28 mouse cellular contexts compared by ENCODE assay signal in the genomic region with DNA sequence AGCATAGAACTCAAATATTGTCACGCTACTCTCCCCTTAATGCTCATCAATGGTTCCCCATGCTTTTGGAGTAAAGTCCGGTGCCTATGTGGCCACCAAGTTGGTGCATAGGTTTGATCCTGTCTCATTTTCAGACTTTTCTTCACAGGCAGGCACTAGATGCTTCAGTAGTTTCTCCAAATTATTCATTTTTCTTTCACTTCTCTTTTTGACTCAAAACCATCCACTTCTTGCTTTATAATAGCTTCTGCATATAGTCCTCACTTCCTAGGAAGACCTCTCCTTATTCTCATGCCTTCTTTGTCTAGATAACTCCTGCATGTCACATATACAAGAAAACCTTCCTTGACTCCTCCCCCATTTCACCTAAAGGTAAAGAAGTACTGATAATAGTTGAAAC. TPM values are rescaled to one million over a fixed set of nuclear protein-coding genes. Genes with fewer than 3 reads are reported as not detected.
DNase-seq lines count a peak whose midpoint lies in the region; ATAC-seq and TF ChIP-seq lines count a peak whose summit lies in the region.
"Had no signal": no experiment of that assay in that cellular context is flagged by ENCODE, and none has a peak within 500 bp of the region (broad histone marks: within the 10 kb centered on the region; RNA-seq: fewer than 3 reads in every experiment).

No protein-coding gene starts in this region.

- H3K4me1 ChIP-seq in CH12.LX (ENCODE audit: control insufficient read depth in 1 of 2, insufficient read depth in 2 of 2) = peaks cover 5 to 15% of the 10 kb centered on the region in 2 experiments
- no peaks in the 10 kb centered on the region for H3K4me1 ChIP-seq in midbrain, postnatal 0 days (ENCODE audit: insufficient read depth, low read length)
- no peaks in the 10 kb centered on the region for H3K4me1 ChIP-seq in kidney, embryonic 14.5 days (ENCODE audit: control insufficient read depth, insufficient read depth, low read length)

- H3K27ac ChIP-seq in CH12.LX (ENCODE audit: insufficient read depth, low read depth) = no peak overlapping the region
- no peak overlapping the region for H3K27ac ChIP-seq in midbrain, postnatal 0 days (ENCODE audit: low read depth, low read length)
- no peak overlapping the region for H3K27ac ChIP-seq in kidney, embryonic 14.5 days (ENCODE audit: low read depth, low read length)

- in situ Hi-C loops in CH12.LX (cut with MboI; ENCODE audit: low pct_ligation_motif_present, low pct_unique_long_range_greater_than_20kb, low sequenced_read_pairs) = no loop called here

- no peaks in the 10 kb centered on the region for H3K36me3 ChIP-seq in CH12.LX (replicated peaks in 1 of 2; ENCODE audit: control insufficient read depth in 1 of 2, insufficient read depth in 1 of 2, low read length in 1 of 2)
- H3K36me3 ChIP-seq in midbrain, postnatal 0 days (ENCODE audit: insufficient read depth, low read length) = no peaks in the 10 kb centered on the region
- H3K36me3 ChIP-seq in kidney, embryonic 14.5 days (ENCODE audit: control insufficient read depth, insufficient read depth, low read length) = no peaks in the 10 kb centered on the region
- H3K36me3 ChIP-seq: G1E had no signal

- TF ChIP-seq RAD21 in CH12.LX (IDR thresholded peaks at IDR 0.05; ENCODE audit: low read depth, low read length) = no peak

- 90% methylated on average over 2 of the region's 2 CpGs for WGBS in midbrain, postnatal 0 days
- WGBS in kidney, embryonic 14.5 days = 91% methylated on average over 2 of the region's 2 CpGs

- no peaks in the 10 kb centered on the region for H3K79me2 ChIP-seq in CH12.LX (replicated peaks; ENCODE audit: control insufficient read depth, extremely low read depth, insufficient read depth, poor library complexity, severe bottlenecking)

- no peak overlapping the region for H3K4me2 ChIP-seq in CH12.LX (ENCODE audit: insufficient read depth, low read depth, poor library complexity, severe bottlenecking)
- no peak overlapping the region for H3K4me2 ChIP-seq in midbrain, postnatal 0 days (ENCODE audit: low read depth, low read length, poor library complexity, severe bottlenecking)
- H3K4me2 ChIP-seq in kidney, embryonic 14.5 days (replicated peaks; ENCODE audit: low read depth, low read length) = no peak overlapping the region

- H3K4me3 ChIP-seq in CH12.LX (replicated peaks in 1 of 3; ENCODE audit: low read depth in 2 of 3, low read length in 2 of 3, poor library complexity in 1 of 3) = no peak overlapping the region
- no peak overlapping the region for H3K4me3 ChIP-seq in midbrain, postnatal 0 days (ENCODE audit: low read depth, low read length)
- H3K4me3 ChIP-seq in kidney, embryonic 14.5 days (ENCODE audit: low read length) = no peak overlapping the region

- TF ChIP-seq POLR2A in CH12.LX (IDR thresholded peaks at IDR 0.05; ENCODE audit: low read depth, low read length) = no peak

- H3K9ac ChIP-seq in CH12.LX (ENCODE audit: insufficient read depth, low read depth) = no peak overlapping the region
- no peak overlapping the region for H3K9ac ChIP-seq in midbrain, postnatal 0 days (replicated peaks; ENCODE audit: low read length, poor library complexity, severe bottlenecking)
- H3K9ac ChIP-seq in kidney, embryonic 14.5 days (ENCODE audit: low read depth, low read length) = no peak overlapping the region

- no peaks in the 10 kb centered on the region for H3K9me3 ChIP-seq in CH12.LX (replicated peaks; ENCODE audit: low read length)
- H3K9me3 ChIP-seq in midbrain, postnatal 0 days (ENCODE audit: low read length) = no peaks in the 10 kb centered on the region
- H3K9me3 ChIP-seq in kidney, embryonic 14.5 days (ENCODE audit: control insufficient read depth, low read length) = no peaks in the 10 kb centered on the region
- H3K9me3 ChIP-seq: G1E had no signal

- dilution Hi-C loops in CH12.LX (cut with MboI; ENCODE audit: extremely low pct_ligation_motif_present, extremely low pct_unique_long_range_greater_than_20kb, low sequenced_read_pairs) = no loop called here

- DNase-seq in A20 (ENCODE audit: low read depth, low spot score) (peak; percentile 44), CH12.LX (ENCODE audit: extremely low read depth) (peak; percentile 38), liver (no peak)
- DNase-seq in midbrain, postnatal 0 days (ENCODE audit: low spot score) = no peak
- DNase-seq in gastrocnemius, adult 8-10 months (ENCODE audit: low spot score in 2 of 2) = no peak
- DNase-seq: adrenal gland, adult 2 months; adrenal gland, adult 8-10 months; adrenal gland, postnatal 10 days; adrenal gland, postnatal 14 days; adrenal gland, postnatal 25 days; adrenal gland, postnatal 36 days; B cell, adult 2 months; cerebellum, adult 11 months; cerebellum, adult 11-12 months; cerebellum, adult 18-20 months; cerebellum, adult 2 months had no signal

- peak; percentile 98 for TF ChIP-seq EP300 in CH12.LX (IDR thresholded peaks at IDR 0.05; ENCODE audit: low read length)

- TF ChIP-seq CTCF in CH12.LX (conservative IDR thresholded peaks at IDR 0.05 in 1 of 2, IDR thresholded peaks at IDR 0.05 in 1 of 2; ENCODE audit: low read depth in 2 of 2, low read length in 2 of 2) = no peak
- no peak for TF ChIP-seq CTCF in midbrain, postnatal 0 days (IDR thresholded peaks at IDR 0.05)

- 0 out of 2 replicates have a peak, but pooled peaks have one; percentile 22 for ATAC-seq in granulocyte monocyte progenitor cell, adult 5-6 weeks (replicated peaks; ENCODE audit: poor library complexity, severe bottlenecking)
- 0 out of 2 replicates have a peak, but pooled peaks have one; percentile 20 for ATAC-seq in megakaryocyte progenitor cell, adult 5-6 weeks (replicated peaks; ENCODE audit: poor library complexity)
- ATAC-seq in midbrain, postnatal 0 days (ENCODE audit: low FRiP score) = no peak
- ATAC-seq in kidney, embryonic 14.5 days (ENCODE audit: low FRiP score, low TSS enrichment) = no peak
- ATAC-seq: activated CD4-positive, CD25-positive, alpha-beta regulatory T cell, adult 4 months; CD4-positive, CD25-positive, alpha-beta regulatory T cell, adult 4 months; Patski had no signal

- H3K27me3 ChIP-seq in CH12.LX (replicated peaks) = no peaks in the 10 kb centered on the region
- H3K27me3 ChIP-seq in midbrain, postnatal 0 days (ENCODE audit: insufficient read depth, low read length) = no peaks in the 10 kb centered on the region
- H3K27me3 ChIP-seq in kidney, embryonic 14.5 days (ENCODE audit: control insufficient read depth, insufficient read depth, low read length) = no peaks in the 10 kb centered on the region

TF ChIP-seq in CH12.LX, 34 proteins besides CTCF, POLR2A, EP300 and RAD21:
- peak; percentile 91 for TF ChIP-seq JUND (conservative IDR thresholded peaks at IDR 0.05; ENCODE audit: low read depth, low read length)
- TF ChIP-seq NELFE (IDR thresholded peaks at IDR 0.05; ENCODE audit: low read depth, low read length) = no peak
- 0 out of 2 replicates have a peak, but pooled peaks have one; percentile 44 for TF ChIP-seq MYC (IDR thresholded peaks at IDR 0.05; ENCODE audit: low read depth, low read length)
- TF ChIP-seq IRF4 (IDR thresholded peaks at IDR 0.05; ENCODE audit: low read depth, low read length) = peak; percentile 95
- TF ChIP-seq ETS1 (conservative IDR thresholded peaks at IDR 0.05; ENCODE audit: low read depth, low read length) = peak; percentile 22; the same call in 1 of the 2 replicates
- TF ChIP-seq RCOR1 (conservative IDR thresholded peaks at IDR 0.05; ENCODE audit: low read depth, low read length) = peak; percentile 86; the same call in 1 of the 2 replicates
- TF ChIP-seq MEF2A (IDR thresholded peaks at IDR 0.05; ENCODE audit: borderline replicate concordance, low read depth, low read length) = peak; percentile 52; the same call in 1 of the 2 replicates
- TF ChIP-seq ZMIZ1 (IDR thresholded peaks at IDR 0.05; ENCODE audit: low read depth, low read length) = no peak
- peak; percentile 40; the same call in 1 of the 2 replicates for TF ChIP-seq BHLHE40 (IDR thresholded peaks at IDR 0.05; ENCODE audit: low read depth, low read length)
- TF ChIP-seq ZNF384 (IDR thresholded peaks at IDR 0.05; ENCODE audit: low read depth, low read length) = no peak
- TF ChIP-seq KAT2A (IDR thresholded peaks at IDR 0.05; ENCODE audit: insufficient replicate concordance, low read length) = no peak
- TF ChIP-seq CHD2 (IDR thresholded peaks at IDR 0.05; ENCODE audit: low read length) = peak; percentile 48; the same call in 1 of the 2 replicates
- peak; percentile 46; the same call in 1 of the 2 replicates for TF ChIP-seq MAX (IDR thresholded peaks at IDR 0.05; ENCODE audit: low read length)
- TF ChIP-seq SIN3A (IDR thresholded peaks at IDR 0.05; ENCODE audit: low read length) = no peak
- TF ChIP-seq TCF12 (IDR thresholded peaks at IDR 0.05; ENCODE audit: low read depth, low read length) = no peak
- TF ChIP-seq ZC3H11A (IDR thresholded peaks at IDR 0.05; ENCODE audit: low read depth, low read length) = no peak
- TF ChIP-seq MAFK (IDR thresholded peaks at IDR 0.05; ENCODE audit: insufficient replicate concordance, low read length) = 0 out of 2 replicates have a peak, but pooled peaks have one; percentile 12
- peak; percentile 83 for TF ChIP-seq JUN (IDR thresholded peaks at IDR 0.05; ENCODE audit: insufficient read depth, low read depth, low read length)
- TF ChIP-seq TBP (conservative IDR thresholded peaks at IDR 0.05; ENCODE audit: low read depth, low read length) = no peak

RNA-seq across cellular contexts. Expression of a gene that starts 42.1 kb away (rescaled TPM):
- not detected in 2 replicates for total RNA-seq in CH12.LX (2012; rRNA removed)
- not detected in 2 replicates for total RNA-seq in CH12.LX (2014; rRNA removed)
- not detected in 2 replicates for polyA plus RNA-seq in CH12.LX (2012; ENCODE audit: insufficient read length, low read depth)
- not detected in 2 replicates for total RNA-seq in granulocyte monocyte progenitor cell, adult 5-6 weeks (2014; fragmentation: Nextera tagmentation)
- not detected in 2 replicates for total RNA-seq in granulocyte monocyte progenitor cell, adult 5-6 weeks (2017)
- total RNA-seq in megakaryocyte progenitor cell, adult 5-6 weeks (2015) = not detected in 2 replicates
- total RNA-seq in megakaryocyte progenitor cell, adult 5-6 weeks (2017) = not detected in 2 replicates
- total RNA-seq in midbrain, postnatal 0 days (2014; rRNA removed) = 0.93 and 1.2 TPM in 2 replicates
- 0.33 and 0.52 TPM in 2 replicates for polyA plus RNA-seq in midbrain, postnatal 0 days (2015; fragmentation: Nextera tagmentation; extraction: Ambion mirVana)
- total RNA-seq in gastrocnemius, adult 8-10 months (2022) = not detected
- not detected in 2 replicates for polyA plus RNA-seq in kidney, embryonic 14.5 days (2014; fragmentation: Nextera tagmentation; extraction: Ambion mirVana)
- total RNA-seq: adrenal gland, adult 18-20 months; adrenal gland, adult 2 months; adrenal gland, adult 8-10 months; adrenal gland, postnatal 10 days; adrenal gland, postnatal 14 days; adrenal gland, postnatal 25 days; adrenal gland, postnatal 36 days; adrenal gland, postnatal 4 days; ES-E14; MEL had no signal
- polyA plus RNA-seq: adrenal gland, adult 2 months; C2C12; CD4-positive, CD25-positive, alpha-beta regulatory T cell, adult 4 months; G1E; Patski had no signal

Comparison
In these comparisons a context has a peak if more than half of its experiments do, and no peak if none do; other contexts are left out.
1. DNase-seq: peak in A20 (single experiment) and CH12.LX (single experiment); none in midbrain, postnatal 0 days (single experiment), gastrocnemius, adult 8-10 months (0 of 2) and liver (single experiment).
2. ATAC-seq: peak in granulocyte monocyte progenitor cell, adult 5-6 weeks (single experiment) and megakaryocyte progenitor cell, adult 5-6 weeks (single experiment); none in midbrain, postnatal 0 days (single experiment) and kidney, embryonic 14.5 days (single experiment).